Mouse (Mus musculus) myocyte (in vitro differentiated cells): ENCODE measurements around the gene Fam219a.

Experiments
- CEBPB ChIP-seq: IDR thresholded peaks from 2 replicates; pipeline ENCODE4 v1.6.1; 2011; ENCODE audit warnings: mild to moderate bottlenecking, moderate library complexity; ENCODE audit not compliant: poor library complexity, insufficient read depth, severe bottlenecking
- E2F4 ChIP-seq: IDR thresholded peaks from one replicate; pipeline ENCODE4 v1.6.1; 2011; ENCODE audit warnings: mild to moderate bottlenecking, control low read depth, moderate library complexity; ENCODE audit not compliant: insufficient read depth
- MAX ChIP-seq: IDR thresholded peaks from one replicate; pipeline ENCODE4 v1.6.1; 2011; ENCODE audit warnings: low read depth, mild to moderate bottlenecking, control low read depth
- MYOD1 ChIP-seq, 3 experiments: IDR thresholded peaks; one replicate each; pipeline ENCODE4 v1.6.1; 2011; ENCODE audit warnings: control low read depth in 2 of 3, low read depth in 2 of 3, mild to moderate bottlenecking in 2 of 3, moderate library complexity in 1 of 3; ENCODE audit not compliant: insufficient read length in 2 of 3, control insufficient read depth in 1 of 3
- MYOG ChIP-seq, 3 experiments: IDR thresholded peaks; one replicate each; pipeline ENCODE4 v1.6.1; 2011; ENCODE audit warnings: control low read depth in 2 of 3, low read depth in 2 of 3, mild to moderate bottlenecking in 2 of 3; ENCODE audit not compliant: insufficient read length in 2 of 3, control insufficient read depth in 1 of 3, insufficient read depth in 1 of 3
- POLR2A ChIP-seq: IDR thresholded peaks from one replicate; pipeline ENCODE4 v1.6.1; 2011; ENCODE audit warnings: low read depth, mild to moderate bottlenecking, control low read depth, moderate library complexity; ENCODE audit not compliant: insufficient read length
- POLR2AphosphoS2 ChIP-seq: IDR thresholded peaks from one replicate; pipeline ENCODE4 v1.6.1; 2011; ENCODE audit warnings: low read depth, control low read depth; ENCODE audit not compliant: insufficient read length
- REST ChIP-seq: IDR thresholded peaks from one replicate; pipeline ENCODE4 v1.6.1; 2011; ENCODE audit warnings: mild to moderate bottlenecking, control low read depth, moderate library complexity; ENCODE audit not compliant: insufficient read depth, insufficient read length
- SRF ChIP-seq: IDR thresholded peaks from one replicate; pipeline ENCODE4 v1.6.1; 2011; ENCODE audit warnings: low read depth; ENCODE audit not compliant: control insufficient read depth, insufficient read length
- TCF12 ChIP-seq: IDR thresholded peaks from one replicate; pipeline ENCODE4 v1.6.1; 2011; ENCODE audit warnings: mild to moderate bottlenecking, control low read depth; ENCODE audit not compliant: poor library complexity, insufficient read depth, severe bottlenecking
- TCF3 ChIP-seq: IDR thresholded peaks from one replicate; pipeline ENCODE4 v1.6.1; 2011; ENCODE audit warnings: low read depth, control low read depth; ENCODE audit not compliant: insufficient read length
- USF1 ChIP-seq: IDR thresholded peaks from one replicate; pipeline ENCODE4 v1.6.1; 2011; ENCODE audit warnings: low read depth, mild to moderate bottlenecking, control low read depth, moderate library complexity

- TF ChIP-seq POLR2A (no peak), TCF12 (no peak), MYOD1 (IDR thresholded peaks at IDR 0.05; ENCODE audit: control insufficient read depth in 1 of 3, insufficient read length in 2 of 3, low read depth in 2 of 3) (peak; percentile 55 to 71 (median 71)), POLR2AphosphoS2 (no peak), CEBPB (no peak), USF1 (no peak), MAX (no peak), E2F4 (no peak), REST (no peak), MYOG (IDR thresholded peaks at IDR 0.05; ENCODE audit: control insufficient read depth in 1 of 3, insufficient read depth in 1 of 3, insufficient read length in 2 of 3, low read depth in 2 of 3) (peak in 1 of 3 experiments; percentile 65), SRF (no peak), TCF3 (no peak)
These were observed 68.6 kb downstream of the Fam219a start for GRCm38 (mm10) chr4:41500787-41501186.
